Mouse (Mus musculus): ENCODE results near the gene Ttc28.

- TF ChIP-seq POLR2A (IDR thresholded peaks at IDR 0.05; ENCODE audit: borderline replicate concordance, insufficient read depth, low read length), result no peak
- no peak for TF ChIP-seq CTCF (IDR thresholded peaks at IDR 0.05; ENCODE audit: borderline replicate concordance, insufficient read depth, low read depth, low read length)
These were observed 350.1 kb downstream of the Ttc28 start for GRCm38 (mm10) chr5:111229671-111230070.
